Mouse (Mus musculus) liver, embryonic 16.5 days (tissue): ENCODE data around the gene Znrf2. TPM values are rescaled to one million over a fixed set of nuclear protein-coding genes. Genes with fewer than 3 reads are reported as not detected.

Source experiments
- ATAC-seq: fragments of 200-750 bp; cut with Nextera tagmentation; 2 replicates; pipeline ENCODE4 v1.8.0; 2017; ENCODE audit warnings: low read depth, mild to moderate bottlenecking, moderate number of reproducible peaks, moderate library complexity
- H3K27ac ChIP-seq: fragments of 300-500 bp; sonication (generic); 2 replicates; pipeline ENCODE4 v1.5.1; 2014; ENCODE audit warnings: mild to moderate bottlenecking, low read length
- H3K27me3 ChIP-seq: fragments of 300-500 bp; sonication (generic); 2 replicates; pipeline ENCODE4 v1.6.1; 2014; ENCODE audit warnings: low read depth, low read length, mixed read lengths; ENCODE audit not compliant: control insufficient read depth, insufficient read depth
- H3K36me3 ChIP-seq: fragments of 300-500 bp; sonication (generic); 2 replicates; pipeline ENCODE4 v1.6.1; 2014; ENCODE audit warnings: mild to moderate bottlenecking; ENCODE audit not compliant: control insufficient read depth, insufficient read depth
- H3K4me1 ChIP-seq: fragments of 300-500 bp; sonication (generic); 2 replicates; pipeline ENCODE4 v1.6.1; 2014; ENCODE audit warnings: low read depth, low read length, mixed read lengths; ENCODE audit not compliant: control insufficient read depth
- H3K4me2 ChIP-seq: fragments of 300-500 bp; sonication (generic); 2 replicates; pipeline ENCODE4 v1.6.1; 2014; ENCODE audit warnings: low read depth, low read length, mixed read lengths
- H3K4me3 ChIP-seq: fragments of 300-500 bp; sonication (generic); 2 replicates; pipeline ENCODE4 v1.5.1; 2014; ENCODE audit warnings: low read depth, mild to moderate bottlenecking, low read length
- H3K9ac ChIP-seq: fragments of 300-500 bp; sonication (generic); 2 replicates; pipeline ENCODE4 v1.6.1; 2014; ENCODE audit warnings: low read depth, low read length
- H3K9me3 ChIP-seq: fragments of 300-500 bp; sonication (generic); replicated peaks from 2 replicates; pipeline ENCODE4 v1.6.1; 2016; ENCODE audit warnings: low read length; ENCODE audit not compliant: control insufficient read depth
- WGBS: fragments of 180-500 bp; shearing (Covaris S2); extraction: QIAGEN DNeasy Blood & Tissue Kit; methylation state at CpG from one replicate; pipeline ENCODE4 v1.1.7; 2014; ENCODE audit not compliant: insufficient replicate concordance; 5-methylcytosine and 5-hydroxymethylcytosine counted together
- polyA plus RNA-seq: library from polyadenylated mRNA; unstranded; fragments of >200 nt; fragmentation: Nextera tagmentation; extraction: Ambion mirVana; gene quantifications from 2 replicates; pipeline ENCODE4 v1.2.1, GENCODE M21; 2015

Gene Znrf2
- polyA plus RNA-seq, 1 experiment from 2014 or later: 1.8 TPM

DNA sequence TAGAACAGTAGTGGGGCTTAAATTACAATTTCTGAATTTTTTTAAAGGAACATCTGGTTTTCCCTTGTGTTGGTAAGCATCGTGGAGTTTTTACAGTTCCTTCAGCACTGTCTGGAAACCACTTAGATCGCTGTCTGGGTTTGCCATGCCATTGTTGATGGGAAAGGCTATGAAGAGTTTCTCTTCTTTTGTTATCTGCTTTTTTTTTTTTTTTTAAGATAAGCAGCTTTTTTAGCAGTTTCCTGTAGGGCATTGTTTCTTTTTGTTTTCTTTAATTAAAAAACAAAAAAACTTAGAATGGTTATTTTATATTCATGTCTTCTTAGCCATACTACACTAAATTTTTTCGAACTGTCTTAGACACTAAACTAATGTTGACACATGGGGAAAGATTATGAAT is 60.9 kb downstream of the Znrf2 start:
- Histone ChIP-seq H3K27me3 (no peaks in the 10 kb centered on the region), H3K4me3 (no peak overlapping the region), H3K36me3 (peaks cover 4% of the 10 kb centered on the region), H3K4me2 (no peak overlapping the region), H3K9ac (no peak overlapping the region), H3K9me3 (no peaks in the 10 kb centered on the region), H3K4me1 (peaks cover 7% of the 10 kb centered on the region; the same call in 1 of the 2 replicates), H3K27ac (no peak overlapping the region)
- no peak for ATAC-seq
- 53% methylated on average over 3 of the region's 3 CpGs for WGBS

DNA sequence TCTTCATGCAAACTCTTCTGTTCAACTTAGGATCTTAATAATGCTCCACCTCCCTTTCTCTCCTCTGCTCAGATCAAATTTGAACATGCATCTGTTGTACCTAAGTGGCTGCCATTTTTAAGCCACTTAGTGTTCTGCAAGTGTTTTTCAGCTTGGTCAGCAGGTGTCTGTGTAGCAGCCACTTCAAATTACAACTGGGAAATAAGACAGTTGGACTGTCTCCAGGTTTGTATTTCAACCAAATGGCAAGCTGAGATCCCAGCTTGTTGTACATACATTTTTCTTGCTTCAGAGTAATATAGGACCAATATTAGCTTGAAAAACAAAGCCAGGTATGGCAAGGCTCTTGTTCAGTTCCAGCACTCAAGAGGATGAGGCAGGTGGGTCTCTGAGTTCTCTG is 61.8 kb downstream of the Znrf2 start:
- peaks cover 4% of the 10 kb centered on the region for H3K36me3 ChIP-seq
- ATAC-seq: no peak
- H3K9ac ChIP-seq: no peak overlapping the region
- no peak overlapping the region for H3K4me2 ChIP-seq
- H3K9me3 ChIP-seq: no peaks in the 10 kb centered on the region
- no peak overlapping the region for H3K4me3 ChIP-seq
- H3K27me3 ChIP-seq: no peaks in the 10 kb centered on the region
- peaks cover 7% of the 10 kb centered on the region; the same call in 1 of the 2 replicates for H3K4me1 ChIP-seq
- no peak overlapping the region for H3K27ac ChIP-seq

DNA sequence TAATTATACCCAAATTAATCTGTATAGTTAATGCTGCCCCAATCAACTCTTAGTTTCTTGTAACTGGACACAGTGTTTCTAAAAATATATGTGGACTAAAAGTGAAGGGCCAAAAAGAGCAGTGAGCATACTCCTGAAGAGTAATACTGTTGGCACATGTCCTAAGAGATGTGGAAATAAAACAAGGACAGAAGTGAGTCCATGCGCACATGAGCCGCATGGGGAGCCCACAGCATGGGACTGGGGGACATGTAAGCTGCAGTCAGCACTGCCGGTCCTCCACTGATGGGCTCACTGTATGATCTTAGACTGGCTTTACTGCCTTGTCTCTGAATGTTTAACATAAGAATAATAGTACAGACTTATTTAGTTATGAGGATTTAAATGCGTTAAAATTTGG is 63.4 kb downstream of the Znrf2 start:
- 78% methylated on average over 4 of the region's 4 CpGs for WGBS
- H3K27me3 ChIP-seq: no peaks in the 10 kb centered on the region
- H3K36me3 ChIP-seq: peaks cover 4% of the 10 kb centered on the region
- H3K4me1 ChIP-seq: peaks cover 7% of the 10 kb centered on the region; the same call in 1 of the 2 replicates
- H3K9me3 ChIP-seq: no peaks in the 10 kb centered on the region
- no peak overlapping the region for H3K4me3 ChIP-seq
- H3K9ac ChIP-seq: no peak overlapping the region
- no peak for ATAC-seq
- H3K4me2 ChIP-seq: no peak overlapping the region
- H3K27ac ChIP-seq: no peak overlapping the region

DNA sequence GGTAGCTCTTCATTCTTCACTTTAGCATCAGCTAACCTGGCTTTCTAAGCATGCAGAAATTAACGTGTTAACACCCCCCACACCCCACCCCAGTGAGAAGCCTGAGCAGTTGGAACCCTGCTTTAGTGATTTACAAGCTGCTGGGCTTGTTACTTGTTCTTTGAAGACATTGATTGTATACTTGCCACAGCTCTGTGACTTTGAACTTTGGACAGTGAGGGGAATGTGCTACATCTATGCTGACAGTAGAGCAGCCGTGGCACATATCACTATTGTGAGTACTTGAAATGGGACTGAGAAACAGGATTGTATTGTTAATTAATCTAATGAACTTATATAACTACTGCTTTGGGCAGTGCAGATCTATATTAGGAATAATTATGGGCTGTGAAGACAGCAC is 66.7 kb downstream of the Znrf2 start:
- no peaks in the 10 kb centered on the region for H3K9me3 ChIP-seq
- H3K4me2 ChIP-seq: no peak overlapping the region
- 64% methylated on average over 2 of the region's 2 CpGs for WGBS
- H3K4me1 ChIP-seq: no peaks in the 10 kb centered on the region
- no peak for ATAC-seq
- no peak overlapping the region for H3K9ac ChIP-seq
- no peaks in the 10 kb centered on the region for H3K27me3 ChIP-seq
- peaks cover 2% of the 10 kb centered on the region for H3K36me3 ChIP-seq
- H3K4me3 ChIP-seq: no peak overlapping the region
- no peak overlapping the region for H3K27ac ChIP-seq

DNA sequence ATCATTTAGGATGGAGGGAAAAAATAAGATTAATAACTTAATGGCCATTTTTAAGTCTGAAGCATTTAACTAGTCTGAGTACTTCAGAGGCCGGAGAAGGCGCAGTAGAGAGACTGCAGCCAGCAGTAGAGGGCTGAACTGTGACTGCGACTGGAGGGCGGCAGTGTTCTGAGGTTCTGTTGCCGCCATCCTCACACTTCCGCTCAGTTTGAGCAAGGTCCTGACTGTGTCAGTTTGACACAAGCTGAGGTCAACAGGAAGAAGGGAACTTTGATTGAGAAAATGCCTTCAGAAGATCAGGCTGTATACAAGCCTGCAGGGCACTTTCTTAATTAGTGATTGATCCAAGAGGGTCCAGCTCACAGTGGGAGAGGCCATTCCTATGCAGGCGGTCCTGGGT is 69.5 kb downstream of the Znrf2 start:
- H3K9ac ChIP-seq: no peak overlapping the region
- ATAC-seq: no peak
- H3K27ac ChIP-seq: no peak overlapping the region
- H3K36me3 ChIP-seq: no peaks in the 10 kb centered on the region; the same call in 1 of the 2 replicates
- no peaks in the 10 kb centered on the region for H3K27me3 ChIP-seq
- 75% methylated on average over 7 of the region's 7 CpGs for WGBS
- H3K4me3 ChIP-seq: no peak overlapping the region
- H3K4me1 ChIP-seq: no peaks in the 10 kb centered on the region
- no peak overlapping the region for H3K4me2 ChIP-seq
- H3K9me3 ChIP-seq: no peaks in the 10 kb centered on the region

DNA sequence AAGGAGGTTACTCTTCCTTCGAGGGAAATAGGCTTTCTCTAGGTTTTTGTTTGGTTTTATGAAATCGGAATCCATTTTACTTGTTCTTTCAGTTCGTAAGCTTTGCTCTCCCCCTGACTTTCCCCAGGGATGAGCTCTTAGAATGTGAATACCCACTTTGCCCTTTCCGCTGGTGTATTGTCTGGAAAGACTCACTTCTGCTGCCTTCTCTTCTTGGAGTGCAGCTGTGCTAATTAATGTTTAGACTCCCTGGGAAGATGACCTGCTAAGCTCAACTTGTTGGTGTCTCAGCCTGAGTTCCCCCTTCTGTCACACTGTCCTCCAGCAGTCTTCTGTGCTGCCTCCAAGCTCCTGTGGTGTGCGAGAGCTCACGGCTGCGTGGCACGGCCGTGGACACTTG is 73.5 kb downstream of the Znrf2 start:
- H3K9ac ChIP-seq: no peak overlapping the region
- H3K9me3 ChIP-seq: no peaks in the 10 kb centered on the region
- H3K4me3 ChIP-seq: no peak overlapping the region
- H3K4me2 ChIP-seq: no peak overlapping the region
- no peaks in the 10 kb centered on the region; the same call in 1 of the 2 replicates for H3K36me3 ChIP-seq
- ATAC-seq: no peak
- 76% methylated on average over 9 of the region's 9 CpGs for WGBS
- H3K27me3 ChIP-seq: no peaks in the 10 kb centered on the region
- H3K27ac ChIP-seq: no peak overlapping the region
- H3K4me1 ChIP-seq: no peaks in the 10 kb centered on the region

DNA sequence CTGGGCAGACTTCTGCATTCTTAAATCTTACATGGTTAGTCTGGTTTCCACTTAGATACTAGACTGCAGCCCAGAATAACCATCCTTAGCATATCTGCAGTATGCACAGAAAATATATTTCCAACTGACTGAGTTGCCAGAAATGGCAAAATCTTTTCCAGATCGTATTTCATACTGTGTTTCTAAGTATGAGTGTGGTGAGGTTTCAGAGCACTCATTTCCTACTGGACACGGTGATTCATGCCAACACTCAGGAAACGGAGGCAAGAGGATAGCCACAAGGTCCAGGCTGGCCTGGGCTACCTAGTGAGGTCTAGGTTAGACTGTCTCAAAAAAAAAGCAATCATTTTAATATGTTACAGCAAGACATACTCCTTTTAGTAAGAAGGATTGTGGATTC is 74.7 kb downstream of the Znrf2 start:
- Histone ChIP-seq H3K9me3 (no peaks in the 10 kb centered on the region), H3K27ac (no peak overlapping the region), H3K4me3 (no peak overlapping the region), H3K27me3 (no peaks in the 10 kb centered on the region), H3K4me2 (no peak overlapping the region), H3K9ac (no peak overlapping the region), H3K4me1 (no peaks in the 10 kb centered on the region), H3K36me3 (no peaks in the 10 kb centered on the region)
- 66% methylated on average over 3 of the region's 3 CpGs for WGBS
- no peak for ATAC-seq

DNA sequence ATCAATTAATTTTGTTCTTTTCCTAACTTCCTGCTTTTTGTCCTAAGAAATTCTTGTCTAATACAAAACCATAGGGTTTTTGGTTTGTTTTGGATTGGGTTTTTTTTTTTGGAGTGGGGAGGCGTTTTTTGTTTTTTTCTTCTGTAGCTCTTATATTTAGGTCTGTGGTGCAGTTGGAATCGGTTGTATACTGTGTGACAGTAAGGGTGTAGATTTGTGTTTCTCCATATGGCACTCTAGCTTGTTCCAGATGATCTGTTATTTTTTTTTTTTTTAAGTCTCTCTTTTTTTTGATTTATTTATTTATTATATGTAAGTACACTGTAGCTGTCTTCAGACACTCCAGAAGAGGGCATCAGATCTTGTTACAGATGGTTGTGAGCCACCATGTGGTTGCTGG is 83.5 kb downstream of the Znrf2 start:
- Histone ChIP-seq H3K27ac (no peak overlapping the region), H3K4me2 (no peak overlapping the region), H3K36me3 (no peaks in the 10 kb centered on the region), H3K4me3 (no peak overlapping the region), H3K9me3 (no peaks in the 10 kb centered on the region), H3K4me1 (no peaks in the 10 kb centered on the region), H3K27me3 (no peaks in the 10 kb centered on the region), H3K9ac (no peak overlapping the region)
- ATAC-seq: no peak
- WGBS: 58% methylated on average over 2 of the region's 2 CpGs

DNA sequence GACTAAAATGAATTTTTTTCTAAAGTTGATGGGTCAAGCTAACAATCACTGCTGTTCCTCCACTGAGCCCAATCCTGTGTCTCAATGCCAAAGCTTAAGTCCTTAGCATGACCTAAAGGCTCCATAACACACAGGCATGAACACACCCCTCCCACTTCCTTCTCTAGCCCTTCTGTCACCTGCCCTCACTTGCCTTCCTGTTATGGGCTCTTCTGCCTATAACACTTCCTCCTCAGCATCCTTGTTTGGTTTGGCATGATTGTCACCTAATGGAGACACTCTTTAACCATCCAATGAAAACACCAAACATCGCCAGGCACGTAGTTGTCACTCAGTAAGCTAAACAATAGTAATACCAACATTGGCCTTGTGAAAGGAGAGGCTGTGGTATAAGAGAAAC is 85.8 kb downstream of the Znrf2 start:
- Histone ChIP-seq H3K27me3 (no peaks in the 10 kb centered on the region), H3K36me3 (no peaks in the 10 kb centered on the region), H3K4me1 (no peaks in the 10 kb centered on the region), H3K9ac (no peak overlapping the region), H3K27ac (no peak overlapping the region), H3K4me2 (no peak overlapping the region), H3K4me3 (no peak overlapping the region), H3K9me3 (no peaks in the 10 kb centered on the region)
- 73% methylated on average over 2 of the region's 2 CpGs for WGBS
- ATAC-seq: no peak
